Mouse (Mus musculus) layer of hippocampus, adult 9-10 months (tissue): Measurements from ENCODE around the gene Gm8005.
"Not testable (repeated sequence)": the region's sequence is repeated elsewhere in the genome, so short reads cannot be mapped to it uniquely, and the experiment has no call there.

ENCODE experiments used
- DNase-seq: peaks from one replicate; pipeline ENCODE4 v3.0.0; 2022; ENCODE audit warnings: low spot score

The Gm8005 gene

GRCm38 (mm10) chr14:42439573-42439972 lies at the start of gene Gm8005:
Gene Gm8005, minus strand, starts transcription at chr14:42439673.
- DNase-seq = not testable (repeated sequence)

- DNase-seq = not testable (repeated sequence)
Observed at GRCm38 (mm10) chr14:42463581-42463980, 24.1 kb upstream of the Gm8005 start, which contains the start of gene Gm8011. Gene Gm8011, plus strand, starts transcription at chr14:42463881.
